Mouse (Mus musculus): ENCODE results near the gene Vmn1r33.
"Not testable (repeated sequence)": the region's sequence is repeated elsewhere in the genome, so short reads cannot be mapped to it uniquely, and the experiment has no call there.

The Vmn1r33 gene

DNA sequence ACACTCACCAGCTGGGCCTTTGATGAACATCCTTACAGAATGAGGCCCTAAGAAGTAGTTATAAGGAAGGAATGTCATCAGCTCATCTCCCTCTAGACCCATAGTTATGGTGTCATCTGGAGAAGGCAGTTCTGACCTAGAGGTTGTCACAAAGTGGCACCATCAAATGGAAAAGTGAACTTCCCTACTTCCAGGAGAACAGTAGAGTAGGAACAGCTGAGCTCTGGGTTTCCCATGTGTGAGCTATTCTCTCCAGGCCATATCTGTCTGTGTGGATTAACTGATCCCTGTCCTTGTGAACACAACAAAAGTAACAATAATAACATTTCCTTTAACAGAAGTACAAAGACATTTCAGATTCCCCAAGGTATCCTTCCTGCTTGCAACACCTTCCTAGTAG is at the start of gene Vmn1r33:
Gene Vmn1r33, minus strand, starts transcription at position 101 of the 400 bp plus-strand sequence.
- DNase-seq (ENCODE audit: low read depth, low spot score), result not testable (repeated sequence)

- DNase-seq (ENCODE audit: low read depth, low spot score), result no peak
Observed at GRCm38 (mm10) chr6:66643779-66644178, 25.7 kb upstream of the Vmn1r33 start, which contains the start of gene Vmn1r34. Gene Vmn1r34, minus strand, starts transcription at chr6:66643879.

DNA sequence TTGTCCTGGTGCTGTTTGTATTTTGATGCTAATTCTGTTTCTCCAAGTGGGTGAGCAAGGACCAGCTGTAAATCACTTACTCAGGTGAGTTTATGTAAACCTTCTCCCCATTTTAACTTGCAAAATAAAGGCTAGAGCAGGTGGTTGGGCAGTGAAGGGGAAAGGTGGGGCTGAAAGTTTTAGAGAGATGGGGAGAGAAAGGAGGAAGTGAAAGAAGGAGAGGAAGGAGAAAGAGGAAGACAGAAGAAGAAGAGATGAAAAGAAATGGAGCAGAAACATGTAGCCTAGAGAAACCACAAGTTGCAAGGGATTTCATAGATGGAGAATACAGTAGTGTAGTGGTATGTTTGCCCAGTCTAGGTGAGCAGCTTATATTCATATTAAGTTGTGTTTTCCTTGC is 22.3 kb downstream of the Vmn1r33 start:
- DNase-seq (ENCODE audit: low read depth, low spot score), result no peak

Measured in retina, adult 2 months (tissue).